Mouse (Mus musculus): ENCODE results near the gene Pbld2.

Pbld2 gene

DNA sequence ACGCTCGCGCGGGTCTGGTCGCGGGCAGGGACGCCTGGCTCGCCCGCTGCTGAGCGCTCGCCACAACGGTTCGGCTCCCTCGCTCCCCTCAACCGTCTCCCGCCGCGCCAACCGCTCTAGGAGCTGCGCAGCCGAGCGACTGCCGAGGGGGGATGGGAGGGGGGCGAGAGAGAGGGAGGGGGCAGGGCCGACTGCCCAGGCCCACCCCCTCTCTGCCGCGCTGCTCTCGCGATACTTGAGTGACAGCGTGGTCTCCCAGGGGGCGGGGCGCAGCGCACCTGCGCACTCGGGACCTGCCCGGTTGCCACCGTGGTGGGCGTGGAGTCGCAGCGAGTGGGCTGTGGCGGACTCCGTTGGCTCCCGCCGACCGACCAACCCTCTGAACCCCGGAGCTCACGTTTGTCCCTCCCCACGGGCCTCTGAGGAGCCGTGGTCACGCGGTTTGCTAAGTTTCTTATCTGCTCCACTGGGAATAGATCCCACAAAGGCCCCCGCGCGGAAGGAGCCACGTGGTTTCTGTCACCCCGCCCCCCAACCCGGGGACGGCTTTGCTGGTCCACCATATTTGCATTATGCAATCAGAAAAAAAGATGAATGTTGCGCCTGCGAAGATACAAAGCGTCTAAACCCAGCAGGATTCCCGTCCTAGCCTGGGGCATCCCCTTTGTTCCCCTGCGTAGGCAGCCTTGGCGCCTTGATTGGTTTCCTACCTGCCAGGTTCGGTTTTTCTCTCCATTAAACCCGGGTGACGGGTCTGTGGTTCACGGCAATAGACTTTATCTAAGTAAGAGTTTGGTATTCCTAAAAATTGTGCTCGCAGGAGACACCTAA, at the start of gene Pbld2, which contains the start of gene Hnrnph3:
Gene Pbld2 (plus strand): TSS at position 567 of the 831 bp plus-strand sequence.
Gene Hnrnph3 (minus strand): TSS at position 469 of the 831 bp plus-strand sequence.
- DNase-seq, result peak; percentile 99

- no peak for DNase-seq
Observed at GRCm38 (mm10) chr10:62979667-62980038, 44.5 kb upstream of the Pbld2 start.

DNA sequence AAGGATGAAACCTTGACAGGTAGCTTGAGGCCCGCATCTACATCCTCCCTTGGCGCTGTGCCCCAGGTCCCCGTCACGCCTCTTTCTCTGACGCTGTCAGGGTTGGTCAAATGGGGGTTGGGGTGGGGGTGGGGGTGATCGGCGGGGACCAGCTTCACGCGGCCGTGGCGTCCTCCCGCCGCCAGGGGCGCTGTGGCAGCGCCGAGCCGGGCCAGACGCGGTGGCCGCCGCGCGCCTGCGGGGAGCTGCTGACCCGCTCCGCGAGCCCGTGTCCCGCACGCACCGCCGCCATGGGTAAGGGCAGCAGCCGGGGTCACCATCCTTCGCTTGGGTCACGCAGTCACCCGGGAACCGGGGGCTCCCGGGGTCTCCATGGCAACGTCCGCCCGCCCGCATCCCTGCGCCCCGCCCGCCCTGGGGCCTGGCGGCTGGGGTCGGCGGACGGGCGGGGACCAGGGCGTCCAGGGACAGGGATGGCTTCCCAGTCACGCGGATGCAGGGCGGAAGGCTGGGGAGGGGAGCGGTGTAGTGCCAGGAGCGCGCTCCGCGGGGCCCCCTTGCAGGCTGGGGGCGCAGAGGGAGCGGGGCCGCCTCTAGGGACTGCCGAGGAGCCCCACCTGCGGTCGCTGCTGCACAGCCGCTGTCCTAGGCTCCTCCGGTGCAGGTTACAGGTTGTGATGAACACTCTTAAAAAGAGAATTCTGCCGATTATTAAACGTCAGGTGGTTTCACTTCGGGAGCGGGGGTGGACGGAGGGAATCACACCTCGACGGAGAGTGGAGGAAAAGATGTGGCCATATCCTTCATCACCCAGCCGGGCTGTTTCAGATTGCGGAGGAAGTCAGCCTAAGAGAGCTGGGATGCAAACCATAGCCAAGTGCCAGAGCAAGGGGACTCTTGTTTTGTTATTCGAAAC, 43.8 kb upstream of the Pbld2 start, which contains the start of gene Rufy2:
Gene Rufy2 (plus strand): TSS at position 185 of the 916 bp plus-strand sequence.
- peak; percentile 99 to 100 for DNase-seq

GRCm38 (mm10) chr10:62984072-62984471, 40.0 kb upstream of the Pbld2 start:
- no peak for DNase-seq

DNA sequence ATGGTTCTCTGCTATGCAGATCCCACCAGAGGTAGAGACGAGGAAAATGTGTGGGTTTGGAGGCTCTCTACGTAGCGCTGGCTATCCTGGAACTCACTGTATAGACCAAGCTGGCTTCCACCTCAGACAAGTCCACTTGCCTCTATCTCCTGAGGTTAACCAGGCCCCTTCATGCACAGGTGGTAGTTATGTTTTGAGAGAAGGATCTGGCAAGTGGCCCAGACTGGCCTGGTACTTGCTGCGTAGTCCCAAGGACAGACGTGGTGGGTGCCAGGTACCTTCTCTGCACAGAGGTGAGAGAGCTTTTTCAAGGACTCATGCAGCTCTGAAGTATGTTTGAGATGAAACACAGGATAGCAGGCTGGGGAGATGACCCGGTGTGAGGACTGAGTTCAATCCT, 39.6 kb upstream of the Pbld2 start:
- peak; percentile 24 to 36 for DNase-seq

- peak; percentile 39 to 72 for DNase-seq
Observed at GRCm38 (mm10) chr10:62987341-62987740, 36.8 kb upstream of the Pbld2 start.

DNA sequence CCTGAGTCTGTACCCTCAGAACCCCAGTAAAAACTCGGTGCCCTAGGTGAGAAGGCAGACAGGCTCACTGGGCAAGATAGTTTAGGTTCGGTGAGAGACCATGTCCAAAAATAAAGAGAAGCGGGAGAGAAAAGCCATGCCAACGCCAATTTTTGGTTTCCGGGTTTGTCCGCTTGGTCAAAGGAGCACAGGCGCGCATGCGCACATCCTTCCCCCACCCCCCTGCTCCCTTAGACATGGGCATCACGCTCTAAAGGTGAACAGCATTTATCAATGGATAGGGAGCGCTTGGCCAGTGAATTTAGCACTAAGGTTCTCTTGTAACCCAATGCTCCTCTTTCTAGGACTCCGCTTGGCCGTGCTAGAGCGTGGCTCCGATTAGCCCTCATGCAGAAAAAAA, 33.5 kb upstream of the Pbld2 start:
- DNase-seq, result no peak

- DNase-seq, result no peak
Observed at GRCm38 (mm10) chr10:62993991-62994390, 30.1 kb upstream of the Pbld2 start.

- no peak for DNase-seq
Observed at GRCm38 (mm10) chr10:63000584-63000983, 23.5 kb upstream of the Pbld2 start.

- no peak for DNase-seq
Observed at GRCm38 (mm10) chr10:63003252-63003651, 20.9 kb upstream of the Pbld2 start.

DNA sequence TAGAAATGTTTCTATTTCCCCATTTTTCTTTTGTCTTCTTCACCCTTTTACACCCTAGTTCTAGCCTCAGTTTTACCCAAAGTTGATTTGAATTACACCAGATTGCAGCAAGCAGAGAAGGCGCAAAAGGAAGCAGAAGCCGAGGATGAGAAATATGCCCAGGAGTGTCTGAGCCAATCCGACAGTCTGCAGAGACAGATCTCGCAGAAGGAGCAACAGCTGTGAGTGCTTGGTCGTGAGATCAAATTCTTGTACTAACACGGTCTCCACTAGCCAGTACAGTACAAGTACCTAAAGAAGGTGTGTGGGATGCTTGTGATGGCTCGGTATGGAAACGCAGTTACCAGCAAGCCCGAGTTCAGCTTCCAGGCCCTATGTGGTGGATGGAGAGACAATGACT, 19.6 kb upstream of the Pbld2 start:
- no peak for DNase-seq

DNA sequence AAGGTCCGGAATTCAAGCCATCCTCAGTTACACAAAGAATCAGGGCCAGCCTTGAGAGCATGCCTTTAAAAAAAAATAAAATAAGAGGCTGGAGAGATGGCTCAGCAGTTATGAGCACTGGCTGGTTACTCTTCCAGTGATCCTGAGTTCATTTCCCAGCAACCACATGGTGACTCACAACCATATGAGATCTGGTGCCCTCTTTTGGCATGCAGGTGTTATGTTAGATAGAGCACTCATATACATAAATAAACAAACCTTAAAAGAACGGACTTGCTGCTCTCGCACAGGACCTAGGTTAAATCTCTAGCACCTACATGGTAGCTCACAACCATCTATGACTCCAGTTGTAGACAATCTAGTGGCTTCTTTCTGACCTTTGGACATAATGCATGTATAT, 15.9 kb upstream of the Pbld2 start:
- DNase-seq, result no peak

DNA sequence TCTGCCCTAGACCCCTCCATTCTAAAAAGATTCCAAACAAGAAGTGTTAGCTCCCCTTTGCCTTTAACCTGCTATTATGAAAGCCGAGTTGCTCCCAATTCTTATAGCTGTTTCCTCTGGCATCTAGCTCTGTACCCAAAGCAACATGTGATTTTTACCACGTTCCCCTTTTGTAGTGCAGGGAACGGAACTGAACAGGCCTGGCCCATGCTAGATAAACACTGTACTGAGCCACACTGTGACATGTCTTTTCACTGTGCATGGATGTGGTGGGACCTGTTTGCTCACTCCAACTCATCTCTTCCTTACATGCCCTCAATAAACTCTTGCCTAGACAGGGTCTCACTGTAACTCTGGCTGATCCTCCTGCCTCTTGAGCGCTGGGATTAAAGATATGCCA, 13.8 kb upstream of the Pbld2 start:
- DNase-seq, result no peak

GRCm38 (mm10) chr10:63011556-63011955, 12.6 kb upstream of the Pbld2 start:
- peak; percentile 42 to 51 for DNase-seq

GRCm38 (mm10) chr10:63013476-63013875, 10.6 kb upstream of the Pbld2 start:
- DNase-seq, result no peak

DNA sequence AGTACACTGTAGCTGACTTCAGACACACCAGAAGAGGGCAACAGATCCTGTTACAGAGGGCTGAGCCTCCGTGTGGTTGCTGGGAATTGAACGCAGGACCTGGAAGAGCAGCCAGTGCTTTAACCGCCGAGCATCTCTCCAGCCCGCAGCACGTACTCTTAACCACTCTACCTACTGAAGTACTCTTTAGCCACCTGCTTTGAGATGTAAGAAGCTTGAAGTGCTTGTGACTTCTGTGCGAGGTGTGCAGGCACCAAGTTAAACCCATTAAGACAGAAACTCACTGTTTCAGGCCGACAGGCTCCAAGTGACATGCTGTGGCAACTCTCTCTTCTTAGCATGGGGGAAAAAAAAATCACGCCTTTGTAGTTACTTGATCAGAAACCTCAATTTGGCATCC, 9.9 kb upstream of the Pbld2 start:
- no peak for DNase-seq

GRCm38 (mm10) chr10:63019304-63019703, 4.8 kb upstream of the Pbld2 start:
- DNase-seq, result no peak

DNA sequence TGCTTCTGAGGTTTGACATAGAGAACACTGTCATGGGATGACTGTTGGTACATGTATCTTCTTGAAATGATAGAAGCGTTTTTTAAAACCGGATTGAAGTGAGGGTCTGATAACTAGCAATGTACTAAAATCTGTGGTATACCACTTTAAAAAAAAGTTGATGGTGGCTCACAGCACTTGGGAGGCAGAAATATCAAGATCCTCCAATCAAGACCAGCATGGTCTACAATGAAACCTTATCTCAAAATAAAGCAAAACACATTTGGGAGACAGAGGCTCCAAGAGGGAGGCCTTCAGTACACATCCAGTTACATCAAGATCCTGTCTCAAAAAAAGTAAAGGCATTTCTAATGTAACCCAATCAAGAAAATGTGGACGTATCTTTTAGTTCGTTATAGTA, 2.4 kb upstream of the Pbld2 start:
- no peak for DNase-seq

DNA sequence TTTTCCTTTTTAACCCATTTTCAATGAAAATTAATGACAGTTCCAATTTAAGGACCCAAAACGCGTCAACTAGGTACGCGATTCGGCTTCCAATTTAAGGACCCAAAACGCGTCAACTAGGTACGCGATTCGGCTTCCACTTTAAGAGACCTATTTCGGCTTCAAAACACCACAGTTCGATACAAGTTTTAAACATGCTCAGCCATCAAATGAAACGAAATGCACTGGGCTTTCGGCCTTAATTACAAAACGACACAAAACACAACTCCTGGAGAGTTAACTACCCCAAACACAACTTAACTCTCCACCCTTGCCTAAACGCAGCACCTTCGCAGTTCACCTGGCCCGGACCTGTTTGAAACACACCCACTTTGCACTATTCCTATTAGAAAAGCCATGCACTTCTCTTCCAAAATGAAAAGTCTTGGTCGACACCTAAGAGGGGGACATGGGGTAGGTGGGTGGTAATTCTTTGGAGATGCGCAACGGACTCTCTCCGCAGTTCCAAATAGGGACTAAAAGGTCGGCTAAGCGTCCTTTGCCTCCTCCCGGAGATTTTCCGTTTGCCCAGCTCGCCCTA, 1.5 kb upstream of the Pbld2 start:
- DNase-seq, result no peak

DNA sequence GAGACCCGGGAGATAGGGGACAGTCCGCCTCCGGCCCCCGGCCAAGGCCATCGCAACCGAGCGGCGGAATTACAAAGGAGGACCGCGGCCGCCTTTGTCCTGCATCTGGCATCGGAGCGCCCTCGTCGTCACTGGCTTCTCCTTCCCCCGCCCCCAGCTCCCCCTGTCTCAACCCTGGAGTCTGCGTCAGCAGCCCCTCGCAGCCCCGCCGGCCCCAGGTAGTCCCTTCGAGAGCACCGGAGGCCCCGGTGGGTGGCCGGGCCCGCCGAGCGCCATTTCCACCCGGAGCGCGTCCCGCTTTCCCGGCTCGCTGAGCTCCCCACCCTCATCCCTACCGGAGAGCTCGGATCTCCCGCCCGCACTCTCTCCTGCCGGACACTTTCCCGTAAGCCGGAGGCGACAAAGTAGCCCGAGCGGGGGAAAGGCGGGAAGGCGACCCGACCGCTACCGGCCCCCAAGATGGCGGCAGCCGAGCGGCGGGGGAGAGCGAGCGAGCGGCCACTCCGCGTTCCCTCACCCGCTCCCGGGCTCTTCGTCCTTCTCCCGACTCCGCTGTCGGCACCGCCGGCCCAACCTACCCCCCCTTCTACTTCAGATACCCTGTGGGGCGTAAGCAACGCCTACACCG, 880 bp upstream of the Pbld2 start:
- peak; percentile 80 for DNase-seq

DNA sequence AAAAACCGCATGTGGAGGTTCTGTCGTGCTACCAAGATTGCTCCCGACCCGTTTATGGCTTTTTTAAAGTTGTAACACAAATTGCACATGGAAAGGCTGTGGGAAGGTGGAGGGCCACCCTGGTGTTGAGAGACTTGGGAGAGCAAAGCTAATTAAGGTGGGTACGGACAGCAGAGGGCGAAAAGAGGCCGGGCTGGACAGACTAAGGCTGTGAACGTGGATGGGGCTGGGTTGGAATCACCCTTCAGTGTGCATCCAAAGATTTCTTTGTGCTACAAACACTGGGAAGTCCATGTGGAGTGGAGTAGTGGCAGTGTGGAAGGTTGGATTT, 430 bp downstream of the Pbld2 start:
- peak; percentile 83 to 86 for DNase-seq

DNA sequence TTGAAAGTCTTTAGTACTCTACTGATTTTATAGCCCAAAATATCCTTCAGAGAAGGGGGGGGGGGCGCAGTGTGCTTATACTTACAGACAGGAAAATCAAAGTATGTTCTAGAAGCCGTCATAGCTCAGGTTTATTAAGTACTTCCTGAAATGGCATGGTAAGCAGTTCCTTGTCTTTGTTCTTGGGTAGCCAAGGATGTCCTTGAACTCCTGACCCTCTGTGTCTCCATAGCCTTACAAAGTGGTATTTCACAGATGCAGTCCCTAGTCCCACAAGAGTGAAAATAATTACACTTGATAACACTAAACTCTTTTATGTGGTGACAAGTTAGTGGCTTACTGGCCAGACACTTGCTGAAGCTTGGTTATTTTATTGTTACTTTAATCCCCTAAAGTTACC, 901 bp downstream of the Pbld2 start:
- no peak for DNase-seq

GRCm38 (mm10) chr10:63025491-63026011, 1.4 kb downstream of the Pbld2 start:
- no peak for DNase-seq

Data from cerebellum, postnatal 14 days (tissue).